23 mouse cellular contexts compared by ENCODE assay signal in the genomic region with DNA sequence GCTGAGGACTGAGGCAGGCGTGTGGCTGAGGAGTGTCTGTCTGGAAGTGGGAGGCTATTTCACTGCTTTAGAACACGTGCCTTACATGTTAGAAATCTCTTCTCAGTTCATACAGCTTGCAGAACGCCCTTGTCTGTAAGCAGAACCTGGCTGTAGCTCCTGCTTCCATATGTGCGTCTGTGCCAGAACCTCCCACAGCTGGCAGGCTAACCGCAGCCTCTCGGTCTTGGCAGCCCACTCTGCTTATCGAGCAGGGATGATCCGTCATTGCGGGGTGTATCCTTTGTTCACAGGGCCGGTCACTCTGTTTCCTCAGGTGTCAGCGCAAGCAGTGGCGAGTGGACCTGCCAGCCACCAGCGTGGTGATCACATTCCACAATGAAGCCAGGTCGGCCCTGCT.
A peak's percentile ranks its signal among the peaks of the same experiment; 100 is the strongest.
DNase-seq lines count a peak whose midpoint lies in the region; ATAC-seq lines count a peak whose summit lies in the region.
"Had no signal": no experiment of that assay in that cellular context is flagged by ENCODE, and none has a peak within 500 bp of the region (broad histone marks: within the 10 kb centered on the region; RNA-seq: fewer than 3 reads in every experiment).

No protein-coding gene starts in this region.

- no peak for DNase-seq in hindbrain, embryonic 14.5 days (ENCODE audit: low spot score)
- peak; percentile 37 for DNase-seq in ovary, adult 18-20 months (ENCODE audit: low spot score)
- DNase-seq in ovary, postnatal 10 days (ENCODE audit: low spot score): no peak
- peak; percentile 33 to 84 for DNase-seq in left cerebral cortex, postnatal 25 days (ENCODE audit: low spot score in 2 of 2)
- no peak for DNase-seq in adipocyte (ENCODE audit: low spot score)
- no peak for DNase-seq in kidney, adult 8-10 months
- DNase-seq: adrenal gland, postnatal 10 days; cerebellum, adult 8-10 months; embryo, embryonic 11 days; gastrocnemius, adult 2 months; kidney, adult 11 months; kidney, postnatal 36 days; spleen, adult 18-20 months; thymus, postnatal 36 days had no signal

- H3K4me1 ChIP-seq in hindbrain, embryonic 14.5 days (replicated peaks; ENCODE audit: control insufficient read depth, insufficient read depth, low read length): peaks cover 31% of the 10 kb centered on the region
- H3K4me1 ChIP-seq in hindbrain, embryonic 12.5 days: peaks cover 40% of the 10 kb centered on the region
- H3K4me1 ChIP-seq in stomach, embryonic 15.5 days: 0 out of 2 replicates have a peak, but pooled peaks cover 3% of the 10 kb centered on the region

- H3K27me3 ChIP-seq in hindbrain, embryonic 14.5 days (ENCODE audit: control insufficient read depth, insufficient read depth, low read length): no peaks in the 10 kb centered on the region
- no peaks in the 10 kb centered on the region for H3K27me3 ChIP-seq in hindbrain, embryonic 12.5 days
- no peaks in the 10 kb centered on the region for H3K27me3 ChIP-seq in stomach, embryonic 15.5 days (replicated peaks)
- H3K27me3 ChIP-seq: forebrain, embryonic 12.5 days; heart, embryonic 13.5 days; hindbrain, embryonic 15.5 days; lung, embryonic 15.5 days had no signal

- H3K9me3 ChIP-seq in hindbrain, embryonic 14.5 days (ENCODE audit: control insufficient read depth, low read length): no peaks in the 10 kb centered on the region
- H3K9me3 ChIP-seq in hindbrain, embryonic 12.5 days (replicated peaks): no peaks in the 10 kb centered on the region
- no peaks in the 10 kb centered on the region for H3K9me3 ChIP-seq in stomach, embryonic 15.5 days
- H3K9me3 ChIP-seq: forebrain, embryonic 12.5 days; heart, embryonic 13.5 days; hindbrain, embryonic 15.5 days; lung, embryonic 15.5 days; midbrain, embryonic 10.5 days had no signal

- ATAC-seq in hindbrain, embryonic 14.5 days (ENCODE audit: low FRiP score): no peak
- no peak for ATAC-seq in hindbrain, embryonic 12.5 days (ENCODE audit: low FRiP score)
- 0 out of 2 replicates have a peak, but pooled peaks have one; percentile 21 for ATAC-seq in stomach, embryonic 15.5 days (ENCODE audit: insufficient read depth, low FRiP score, low read depth)
- ATAC-seq: CD4-positive, CD25-positive, alpha-beta regulatory T cell, adult 4 months had no signal

- H3K4me3 ChIP-seq in hindbrain, embryonic 14.5 days (replicated peaks; ENCODE audit: low read length): no peak overlapping the region
- H3K4me3 ChIP-seq in hindbrain, embryonic 12.5 days: no peak overlapping the region
- H3K4me3 ChIP-seq in stomach, embryonic 15.5 days (replicated peaks): no peak overlapping the region
- H3K4me3 ChIP-seq: forebrain, embryonic 12.5 days; gastrocnemius, adult 2 months; heart, embryonic 13.5 days; hindbrain, embryonic 15.5 days; lung, embryonic 15.5 days; midbrain, embryonic 10.5 days had no signal

- H3K36me3 ChIP-seq in hindbrain, embryonic 14.5 days (replicated peaks; ENCODE audit: control insufficient read depth, insufficient read depth): peaks cover 38% of the 10 kb centered on the region
- peaks cover 51% of the 10 kb centered on the region for H3K36me3 ChIP-seq in hindbrain, embryonic 12.5 days
- peaks cover 39% of the 10 kb centered on the region for H3K36me3 ChIP-seq in stomach, embryonic 15.5 days

- no peak overlapping the region for H3K4me2 ChIP-seq in hindbrain, embryonic 14.5 days (replicated peaks)
- H3K4me2 ChIP-seq in hindbrain, embryonic 12.5 days (replicated peaks): no peak overlapping the region
- no peak overlapping the region for H3K4me2 ChIP-seq in stomach, embryonic 15.5 days
- H3K4me2 ChIP-seq: forebrain, embryonic 12.5 days; heart, embryonic 13.5 days; hindbrain, embryonic 15.5 days; liver, embryonic 11.5 days; lung, embryonic 15.5 days had no signal

- 0 out of 2 replicates have a peak overlapping the region, but pooled peaks have one; percentile 44 for H3K27ac ChIP-seq in hindbrain, embryonic 14.5 days
- H3K27ac ChIP-seq in hindbrain, embryonic 12.5 days: no peak overlapping the region
- no peak overlapping the region for H3K27ac ChIP-seq in stomach, embryonic 15.5 days
- H3K27ac ChIP-seq: forebrain, embryonic 12.5 days; gastrocnemius, adult 2 months; heart, embryonic 13.5 days; hindbrain, embryonic 15.5 days; lung, embryonic 15.5 days; midbrain, embryonic 10.5 days had no signal

- intact Hi-C loops in left cerebral cortex, postnatal 25 days (cut with DNase I): no loop called here

- WGBS in hindbrain, embryonic 14.5 days: 86% methylated on average over 14 of the region's 14 CpGs
- WGBS in hindbrain, embryonic 12.5 days: 93% methylated on average over 14 of the region's 14 CpGs
- WGBS in stomach, embryonic 15.5 days: 81% methylated on average over 14 of the region's 14 CpGs

- no peak overlapping the region for H3K9ac ChIP-seq in hindbrain, embryonic 14.5 days
- no peak overlapping the region for H3K9ac ChIP-seq in hindbrain, embryonic 12.5 days
- H3K9ac ChIP-seq in stomach, embryonic 15.5 days: no peak overlapping the region
- H3K9ac ChIP-seq: forebrain, embryonic 12.5 days; heart, embryonic 13.5 days; hindbrain, embryonic 15.5 days; lung, embryonic 15.5 days had no signal

Comparison
In these comparisons a context has a peak if more than half of its experiments do, and no peak if none do; other contexts are left out.
1. DNase-seq: peak in ovary, adult 18-20 months (single experiment) and left cerebral cortex, postnatal 25 days (2 of 2); none in hindbrain, embryonic 14.5 days (single experiment), ovary, postnatal 10 days (single experiment), adipocyte (single experiment) and kidney, adult 8-10 months (0 of 2).